Mouse (Mus musculus) intestine, postnatal 0 days (tissue): ENCODE data around the gene Psmd9. TPM values are rescaled to one million over a fixed set of nuclear protein-coding genes. Genes with fewer than 3 reads are reported as not detected.

Source experiments
- ATAC-seq: fragments of 200-750 bp; cut with Nextera tagmentation; 2 replicates; pipeline ENCODE4 v1.8.0; 2017; ENCODE audit warnings: mild to moderate bottlenecking, moderate TSS enrichment, moderate library complexity
- H3K27ac ChIP-seq: fragments of 300-500 bp; sonication (generic); 2 replicates; pipeline ENCODE4 v1.5.1; 2014; ENCODE audit warnings: mild to moderate bottlenecking, low read depth, low read length, moderate library complexity
- H3K27me3 ChIP-seq: fragments of 300-500 bp; sonication (generic); replicated peaks from 2 replicates; pipeline ENCODE4 v1.6.1; 2014; ENCODE audit warnings: low read length, mixed read lengths; ENCODE audit not compliant: control insufficient read depth, insufficient read depth
- H3K36me3 ChIP-seq: fragments of 300-500 bp; sonication (generic); 2 replicates; pipeline ENCODE4 v1.6.1; 2014; ENCODE audit warnings: mild to moderate bottlenecking, moderate library complexity; ENCODE audit not compliant: control insufficient read depth, insufficient read depth
- H3K4me1 ChIP-seq: fragments of 300-500 bp; sonication (generic); replicated peaks from 2 replicates; pipeline ENCODE4 v1.6.1; 2014; ENCODE audit warnings: antibody characterized with exemption, low read length, mixed read lengths; ENCODE audit not compliant: control insufficient read depth, insufficient read depth
- H3K4me2 ChIP-seq: fragments of 300-500 bp; sonication (generic); replicated peaks from 2 replicates; pipeline ENCODE4 v1.6.1; 2014; ENCODE audit warnings: low read depth, mild to moderate bottlenecking, moderate library complexity
- H3K4me3 ChIP-seq: fragments of 300-500 bp; sonication (generic); 2 replicates; pipeline ENCODE4 v1.5.1; 2014; ENCODE audit warnings: low read depth, low read length
- H3K9ac ChIP-seq: fragments of 300-500 bp; sonication (generic); 2 replicates; pipeline ENCODE4 v1.6.1; 2014; ENCODE audit warnings: mild to moderate bottlenecking, low read depth, low read length
- H3K9me3 ChIP-seq: fragments of 300-500 bp; sonication (generic); 2 replicates; pipeline ENCODE4 v1.6.1; 2016; ENCODE audit warnings: mixed run types; ENCODE audit not compliant: control insufficient read depth
- CTCF ChIP-seq: sonication (generic); IDR thresholded peaks from 2 replicates; pipeline ENCODE4 v1.5.1; 2016; ENCODE audit warnings: low read depth, mild to moderate bottlenecking, control low read depth, antibody characterized with exemption, moderate library complexity
- WGBS: fragments of 180-500 bp; shearing (Covaris S2); extraction: QIAGEN DNeasy Blood & Tissue Kit; methylation state at CpG from one replicate; pipeline ENCODE4 v1.1.7; 2014; 5-methylcytosine and 5-hydroxymethylcytosine counted together
- polyA plus RNA-seq: library from polyadenylated mRNA; unstranded; fragments of >200 nt; fragmentation: Nextera tagmentation; extraction: Ambion mirVana; gene quantifications from 2 replicates; pipeline ENCODE4 v1.2.1, GENCODE M21; 2015

The Psmd9 gene
- polyA plus RNA-seq, 1 experiment from 2014 or later, result 50.9 TPM

DNA sequence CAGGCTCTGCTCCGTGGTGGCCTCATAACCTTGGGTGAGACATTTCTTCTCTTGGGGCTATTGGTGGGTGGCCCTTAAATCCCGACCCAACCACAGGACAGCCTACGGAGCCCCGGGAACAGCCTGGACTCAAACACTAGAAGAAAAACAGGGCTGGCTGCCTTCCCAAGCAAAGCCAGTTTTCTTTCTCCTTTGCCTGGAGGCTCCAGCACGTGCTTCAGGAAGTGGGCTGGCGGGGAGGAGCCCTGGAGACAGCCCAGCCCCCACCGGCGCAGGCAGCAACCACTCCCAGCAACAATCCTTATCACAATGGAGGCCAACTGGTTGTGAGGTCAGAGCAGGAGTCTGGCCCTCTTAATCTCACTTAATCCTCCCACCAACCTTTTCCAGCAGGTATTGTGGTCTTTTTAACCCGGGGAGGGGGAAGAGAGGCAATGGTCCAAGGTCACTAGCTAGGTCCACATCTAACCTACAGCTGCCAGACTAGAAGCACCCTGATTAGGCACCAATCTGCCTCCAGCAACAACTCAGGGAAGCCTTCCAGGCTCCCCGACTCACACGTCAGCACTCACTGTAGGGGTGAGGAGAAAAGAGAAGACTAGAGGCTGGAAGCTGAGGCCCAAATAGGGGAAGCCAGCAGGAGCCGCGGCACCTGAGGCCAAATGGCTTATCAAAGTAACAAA, 32.7 kb upstream of the Psmd9 start:
- H3K4me1 ChIP-seq, result peaks cover 12% of the 10 kb centered on the region
- H3K27me3 ChIP-seq, result no peaks in the 10 kb centered on the region
- no peaks in the 10 kb centered on the region; the same call in 1 of the 2 replicates for H3K36me3 ChIP-seq
- peak overlapping the region; percentile 86 for H3K4me3 ChIP-seq
- peak overlapping the region; percentile 99 for H3K9ac ChIP-seq
- peak overlapping the region; percentile 100 for H3K27ac ChIP-seq
- WGBS, result 2% methylated on average over 13 of the region's 13 CpGs
- H3K4me2 ChIP-seq, result peak overlapping the region; percentile 98
- ATAC-seq, result peak; percentile 65
- H3K9me3 ChIP-seq, result no peaks in the 10 kb centered on the region
- no peak for TF ChIP-seq CTCF

DNA sequence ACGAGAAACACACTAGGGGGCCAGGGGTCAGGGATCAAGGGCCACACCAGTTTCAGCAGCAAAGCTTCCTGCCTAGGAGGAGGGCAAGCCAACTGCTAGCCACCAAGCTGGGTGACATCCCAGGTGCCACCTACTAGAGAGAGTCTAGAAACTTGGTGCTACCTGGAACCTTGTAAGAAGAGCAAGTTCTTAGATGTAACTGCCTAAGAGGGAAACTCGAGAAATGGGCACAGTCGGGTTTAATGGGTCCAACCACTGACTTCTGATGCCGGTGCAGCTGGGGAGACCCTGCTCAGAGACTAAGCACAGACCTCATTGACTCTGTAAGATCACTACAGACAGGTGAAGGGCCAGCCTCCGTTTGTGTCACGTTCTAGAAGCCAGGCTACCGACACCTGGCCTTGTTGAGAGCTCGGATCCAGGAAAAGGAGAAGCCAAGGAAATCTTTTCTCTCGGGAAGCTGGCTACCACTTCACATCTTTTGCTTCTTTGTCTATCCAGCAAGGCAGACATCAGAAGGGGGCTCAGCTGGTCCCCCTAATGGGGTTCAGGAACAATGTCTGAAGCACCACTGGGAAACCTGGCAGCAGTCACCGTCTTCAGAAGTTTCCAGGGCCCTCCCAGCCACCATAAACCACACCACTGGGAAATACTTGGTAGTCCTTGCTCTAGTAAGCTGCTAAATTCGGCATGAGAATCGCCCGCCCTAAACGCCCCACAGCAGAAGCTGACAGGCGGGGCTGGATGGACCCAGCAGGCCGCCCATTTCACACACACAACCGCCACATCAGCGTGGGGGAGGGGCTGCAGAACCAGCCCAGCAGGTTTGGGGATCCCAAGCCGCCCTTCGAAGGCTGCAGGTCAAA, 31.9 kb upstream of the Psmd9 start:
- peak; percentile 19 for ATAC-seq
- TF ChIP-seq CTCF, result no peak
- H3K4me2 ChIP-seq, result peak overlapping the region; percentile 98
- H3K4me3 ChIP-seq, result peak overlapping the region; percentile 86
- peak overlapping the region; percentile 100 for H3K27ac ChIP-seq
- no peaks in the 10 kb centered on the region for H3K9me3 ChIP-seq
- H3K36me3 ChIP-seq, result no peaks in the 10 kb centered on the region; the same call in 1 of the 2 replicates
- peak overlapping the region; percentile 99 for H3K9ac ChIP-seq
- no peaks in the 10 kb centered on the region for H3K27me3 ChIP-seq
- 2% methylated on average over 20 of the region's 20 CpGs for WGBS
- peaks cover 12% of the 10 kb centered on the region for H3K4me1 ChIP-seq

GRCm38 (mm10) chr5:123137910-123138229, 31.3 kb upstream of the Psmd9 start:
- Histone ChIP-seq H3K27ac (peak overlapping the region; percentile 100), H3K36me3 (no peaks in the 10 kb centered on the region; the same call in 1 of the 2 replicates), H3K9me3 (no peaks in the 10 kb centered on the region), H3K4me3 (peak overlapping the region; percentile 86), H3K4me1 (peaks cover 12% of the 10 kb centered on the region; the same call in 1 of the 2 replicates), H3K27me3 (no peaks in the 10 kb centered on the region), H3K9ac (peak overlapping the region; percentile 99), H3K4me2 (peak overlapping the region; percentile 98)
- WGBS, result 0% methylated on average over 6 of the region's 6 CpGs
- ATAC-seq, result no peak
- no peak for TF ChIP-seq CTCF

DNA sequence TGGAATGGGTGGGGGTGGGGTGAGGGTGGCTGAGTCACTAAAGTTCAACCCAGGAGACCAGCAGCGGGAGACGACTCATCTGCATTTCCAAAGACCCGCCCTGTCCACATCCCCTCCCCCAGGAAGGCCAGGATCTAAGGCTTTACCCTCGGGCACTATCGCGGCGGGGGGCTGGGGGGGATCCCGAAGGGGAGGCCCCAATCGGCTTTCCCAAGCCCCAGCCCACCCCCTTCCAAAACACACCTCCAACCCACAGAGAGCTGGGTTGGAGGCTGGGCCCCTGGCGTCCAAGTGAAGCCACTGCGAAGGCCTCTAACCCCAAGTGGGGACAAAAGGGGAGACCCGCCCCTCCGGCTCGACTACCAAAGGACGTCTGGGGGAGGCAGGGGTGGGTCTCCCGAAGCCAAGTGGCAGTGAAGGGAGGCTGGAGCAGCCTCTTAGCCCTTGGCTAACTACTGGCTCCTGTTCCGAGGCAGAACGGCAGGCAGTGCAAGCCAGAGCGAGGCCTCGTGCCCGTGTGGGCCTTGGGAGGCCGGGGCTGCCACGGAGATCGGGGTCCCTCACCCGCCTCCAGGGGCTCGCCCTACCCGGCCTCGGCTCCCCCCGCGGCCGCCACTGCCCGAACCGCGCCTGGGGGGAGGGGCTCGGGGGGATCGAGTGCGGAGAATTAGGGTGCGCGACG, 30.8 kb upstream of the Psmd9 start:
- peak overlapping the region; percentile 98 for H3K4me2 ChIP-seq
- H3K27ac ChIP-seq, result peak overlapping the region; percentile 100
- peaks cover 12% of the 10 kb centered on the region; the same call in 1 of the 2 replicates for H3K4me1 ChIP-seq
- no peaks in the 10 kb centered on the region for H3K9me3 ChIP-seq
- H3K4me3 ChIP-seq, result peak overlapping the region; percentile 86
- peak; percentile 43 for TF ChIP-seq CTCF
- H3K9ac ChIP-seq, result peak overlapping the region; percentile 99
- peak; percentile 15 for ATAC-seq
- 0% methylated on average over 39 of the region's 40 CpGs for WGBS
- H3K27me3 ChIP-seq, result no peaks in the 10 kb centered on the region
- H3K36me3 ChIP-seq, result no peaks in the 10 kb centered on the region; the same call in 1 of the 2 replicates

DNA sequence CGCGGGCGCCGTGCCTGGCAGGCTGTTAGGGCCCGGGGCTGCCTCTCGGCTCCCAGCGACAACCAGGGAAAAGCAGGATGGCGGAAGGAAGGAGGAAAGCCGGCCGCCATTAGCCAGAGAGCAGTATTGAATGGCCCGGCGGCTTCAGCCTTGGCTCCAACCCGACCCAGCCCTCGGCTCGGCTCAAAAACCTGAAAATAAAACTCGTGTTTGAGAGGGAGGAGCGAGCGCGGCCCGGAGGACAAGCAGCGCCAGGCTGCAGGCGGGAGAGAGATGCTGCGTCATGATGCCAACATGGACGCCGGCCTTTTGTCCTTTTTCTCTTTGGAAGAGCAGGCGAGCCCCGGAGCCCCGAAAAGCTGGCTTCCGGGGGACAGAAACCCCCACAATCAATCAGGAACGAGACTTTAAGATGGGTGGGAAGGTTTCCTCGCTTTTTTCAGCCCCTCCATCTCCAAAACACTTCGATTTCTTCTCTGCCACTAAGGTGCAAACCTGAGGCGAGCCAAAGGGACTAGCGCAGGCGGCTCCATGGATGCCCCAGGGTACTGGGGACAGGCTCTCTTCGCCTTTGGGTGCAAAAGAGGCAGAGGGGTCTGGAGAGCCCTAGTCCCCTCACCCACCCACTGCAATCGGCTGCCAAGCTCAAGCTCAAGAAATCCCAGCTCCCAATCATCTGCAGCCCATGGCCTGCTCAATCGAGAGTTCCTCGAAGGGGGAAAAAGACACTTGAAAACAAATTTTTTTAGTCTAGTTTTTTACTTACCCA, 30.1 kb upstream of the Psmd9 start:
- H3K27ac ChIP-seq, result peak overlapping the region; percentile 100
- peaks cover 12% of the 10 kb centered on the region; the same call in 1 of the 2 replicates for H3K4me1 ChIP-seq
- H3K36me3 ChIP-seq, result no peaks in the 10 kb centered on the region
- TF ChIP-seq CTCF, result no peak
- peak overlapping the region; percentile 99 for H3K9ac ChIP-seq
- peak overlapping the region; percentile 98 for H3K4me2 ChIP-seq
- no peak for ATAC-seq
- no peaks in the 10 kb centered on the region for H3K27me3 ChIP-seq
- H3K4me3 ChIP-seq, result peak overlapping the region; percentile 86
- no peaks in the 10 kb centered on the region for H3K9me3 ChIP-seq
- WGBS, result under 1% methylated on average over 39 of the region's 39 CpGs
